Mouse (Mus musculus) inflammation-experienced regulatory T-cells, adult 6 months (primary cell): ENCODE data around the gene Rassf10. TPM values are rescaled to one million over a fixed set of nuclear protein-coding genes. Genes with fewer than 3 reads are reported as not detected.
A peak's percentile ranks its signal among the peaks of the same experiment; 100 is the strongest.
"Not testable (repeated sequence)": the region's sequence is repeated elsewhere in the genome, so short reads cannot be mapped to it uniquely, and the experiment has no call there.

Experiments used
- ATAC-seq: one replicate; pipeline ENCODE4 v1.8.0; 2017
- polyA plus RNA-seq, 3 experiments: library from polyadenylated mRNA; unstranded; fragments of 100-300 nt; shearing (Covaris generic); gene quantifications; one replicate each; pipeline ENCODE4 v1.2.1; 2017

Gene Rassf10
- not detected for polyA plus RNA-seq

DNA sequence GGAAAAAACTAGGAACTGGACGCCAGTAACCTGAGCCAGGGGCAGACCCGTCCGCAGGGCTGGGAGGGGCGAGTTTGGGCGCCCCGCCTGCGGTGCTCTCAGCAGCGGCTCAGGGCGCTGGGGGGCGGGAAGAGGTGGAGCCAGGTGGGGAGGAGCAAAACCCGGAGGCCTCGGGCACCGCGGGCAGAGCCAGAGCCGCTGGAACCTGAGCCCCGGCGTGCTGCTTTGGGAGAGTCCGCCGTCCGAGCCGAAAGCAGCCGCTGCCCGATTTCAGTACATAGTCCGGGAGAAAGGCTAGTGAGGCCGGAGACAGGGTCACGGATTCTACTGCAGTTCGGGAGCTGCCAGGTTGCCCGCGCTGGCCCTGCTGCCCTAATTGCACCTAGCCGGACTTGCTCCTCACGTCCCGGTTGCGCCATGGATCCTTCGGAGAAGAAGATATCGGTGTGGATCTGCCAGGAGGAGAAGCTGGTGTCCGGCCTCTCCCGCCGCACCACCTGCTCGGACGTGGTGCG is at the start of gene Rassf10:
Gene Rassf10, plus strand, starts transcription at position 186 of the 515 bp plus-strand sequence.
- no peak for ATAC-seq

DNA sequence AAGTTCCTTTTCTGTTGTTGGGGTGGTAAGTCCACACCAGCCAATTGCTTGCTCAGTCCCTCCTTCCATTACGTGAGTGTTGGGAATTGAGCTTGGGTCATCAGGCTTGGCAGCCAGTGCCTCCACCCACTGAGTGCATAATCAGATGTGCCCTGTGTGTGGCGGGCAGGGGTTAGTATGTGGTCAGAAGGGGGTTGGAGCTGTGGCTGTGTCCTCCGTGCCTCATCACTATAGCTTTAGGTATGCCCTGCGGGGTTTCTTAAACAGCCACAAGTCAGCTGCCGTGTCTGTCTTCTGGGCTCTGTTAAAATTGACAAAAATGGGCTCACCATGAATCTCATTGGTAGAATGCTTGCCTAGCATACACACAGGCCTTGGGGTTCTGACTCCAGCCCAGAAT is 46.9 kb upstream of the Rassf10 start:
- ATAC-seq: no peak

DNA sequence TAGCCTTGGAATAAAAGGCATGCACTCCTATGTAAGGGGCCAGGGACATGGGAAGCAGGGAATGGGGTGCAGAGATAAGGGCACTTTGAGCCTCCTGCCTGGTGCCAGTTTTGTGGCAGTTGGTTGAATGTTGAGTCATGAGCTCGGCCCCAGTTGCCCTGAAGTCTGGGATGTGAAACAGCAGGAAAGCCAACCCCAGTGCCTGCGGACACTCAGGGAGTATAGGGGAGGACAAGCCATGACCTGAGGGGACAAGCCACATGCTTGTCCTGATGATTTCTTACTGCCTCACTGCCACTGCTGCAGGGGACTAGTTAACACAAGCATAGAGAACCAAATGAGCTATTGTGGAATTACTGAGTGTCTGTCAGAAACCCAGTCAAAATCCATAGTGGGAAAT is 46.3 kb upstream of the Rassf10 start:
- no peak for ATAC-seq

DNA sequence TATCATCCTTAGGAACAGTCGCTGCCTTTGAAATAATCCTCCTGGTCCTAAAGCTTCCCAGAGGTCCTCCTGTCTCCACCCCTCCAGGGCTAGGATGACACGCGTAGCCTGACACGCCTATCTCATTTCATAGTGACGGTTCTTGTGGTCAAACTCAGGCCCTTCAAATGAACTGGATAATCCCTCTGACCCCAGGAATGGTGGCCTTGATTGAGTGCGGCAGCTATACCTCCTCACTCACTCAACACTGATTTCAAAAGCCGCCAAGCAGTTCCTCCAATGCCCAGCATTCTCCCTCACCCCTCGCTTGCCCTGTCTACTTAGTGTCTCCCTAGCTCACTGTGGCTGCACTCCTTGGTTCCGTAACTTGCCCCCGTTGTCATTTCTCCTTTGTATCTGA is 44.6 kb upstream of the Rassf10 start:
- ATAC-seq: no peak

DNA sequence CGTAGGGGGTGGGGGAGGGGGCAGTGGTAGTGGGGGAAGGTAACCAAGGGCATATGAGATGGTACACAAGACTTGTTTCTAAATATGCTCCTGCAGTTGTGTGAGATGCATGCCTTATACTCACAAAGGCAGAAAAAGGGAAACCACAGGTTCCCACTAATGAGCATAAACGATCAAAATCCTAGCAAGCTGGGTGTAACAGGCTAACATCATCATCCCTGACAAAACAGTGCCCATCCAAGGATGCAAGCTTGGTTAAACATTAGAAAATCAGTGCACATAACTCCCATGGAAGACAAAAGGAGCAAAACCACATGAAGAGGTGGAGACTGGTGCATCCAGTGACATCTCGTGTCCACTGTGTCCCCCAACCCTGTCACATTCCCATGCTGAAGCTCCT is 40.8 kb upstream of the Rassf10 start:
- ATAC-seq: no peak

DNA sequence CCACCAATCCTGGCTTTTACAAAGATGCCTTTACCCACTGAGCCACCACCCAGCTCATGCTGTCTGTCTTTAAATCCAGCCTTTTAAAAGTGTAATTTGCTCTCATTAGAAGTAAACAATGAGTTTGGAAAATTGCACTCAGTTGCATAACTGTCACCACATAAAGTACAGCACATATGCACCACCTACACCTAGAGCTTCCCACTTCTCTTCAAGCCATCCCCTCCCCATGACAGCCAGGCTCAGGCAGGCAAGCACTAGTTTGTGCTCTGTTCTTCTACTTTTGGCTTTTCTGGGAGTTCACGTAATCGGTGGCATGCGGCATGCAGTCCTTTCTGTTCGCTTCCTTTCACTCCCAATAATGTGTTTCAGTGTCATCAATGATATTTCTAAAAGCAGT is 38.2 kb upstream of the Rassf10 start:
- no peak for ATAC-seq

DNA sequence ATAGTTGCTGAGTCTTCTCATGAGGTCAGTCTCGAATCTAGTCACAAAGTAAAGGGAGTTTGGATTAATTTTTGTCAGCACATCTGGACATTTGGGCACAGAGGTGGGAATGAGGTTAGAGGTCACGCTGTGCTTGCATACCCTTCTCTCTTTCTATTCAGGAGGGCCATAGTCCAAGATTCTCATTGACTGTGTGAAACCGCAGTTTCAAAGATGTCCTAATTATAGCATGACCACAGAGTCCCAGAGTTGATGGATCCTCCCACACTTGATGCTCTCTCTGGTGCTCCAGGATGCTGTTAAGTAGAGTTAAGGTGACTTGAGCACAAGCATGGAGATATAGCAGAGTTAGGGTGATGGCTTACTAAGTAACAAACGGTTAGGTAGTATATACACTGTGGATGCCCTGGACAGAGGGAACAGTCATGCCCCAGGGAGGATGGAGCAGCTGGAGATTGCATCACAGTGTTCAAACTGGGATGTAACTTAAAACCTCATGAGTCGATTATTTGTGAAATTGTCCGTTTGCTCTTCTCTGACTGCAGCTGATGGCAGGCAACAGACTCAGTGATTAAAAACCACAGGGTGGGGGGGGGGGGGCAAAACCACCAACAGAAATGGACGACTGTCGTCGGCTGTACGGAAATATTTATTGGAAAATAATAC is 36.0 kb upstream of the Rassf10 start:
- no peak for ATAC-seq

DNA sequence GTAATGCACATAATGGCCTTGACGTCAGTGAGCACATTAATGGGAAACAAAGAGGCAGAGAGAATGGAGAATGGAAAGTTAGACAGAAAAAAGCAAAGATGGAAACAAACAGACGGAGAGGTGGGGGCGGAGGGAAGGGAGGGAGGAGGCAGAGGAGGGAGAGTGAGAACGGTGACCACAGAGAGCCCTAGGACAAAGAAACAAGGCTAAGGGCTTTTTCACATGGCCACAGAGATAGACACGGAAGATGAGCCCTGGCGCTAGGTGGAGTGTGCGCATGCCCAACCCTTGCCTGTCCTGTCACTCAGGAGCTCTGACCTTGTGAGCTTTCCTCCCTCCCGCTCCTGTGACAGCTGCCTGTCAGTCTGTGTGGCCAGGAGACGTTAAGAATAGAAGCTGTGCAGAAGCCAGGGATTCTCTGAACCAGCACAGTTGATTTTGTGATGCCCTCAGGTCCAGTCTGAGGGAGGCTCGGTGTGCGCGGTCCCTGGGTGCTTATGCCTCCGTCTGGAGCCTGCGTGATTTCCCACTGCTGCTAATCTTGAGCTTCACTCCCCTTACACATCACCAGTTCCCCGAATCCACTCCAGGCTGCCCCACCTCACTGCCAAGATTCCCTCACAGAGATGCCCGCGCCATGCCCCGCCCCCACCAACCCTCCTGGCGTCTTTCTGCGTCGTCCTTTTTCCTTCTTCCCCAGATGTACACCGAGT is 35.3 kb upstream of the Rassf10 start:
- ATAC-seq: peak; percentile 64

DNA sequence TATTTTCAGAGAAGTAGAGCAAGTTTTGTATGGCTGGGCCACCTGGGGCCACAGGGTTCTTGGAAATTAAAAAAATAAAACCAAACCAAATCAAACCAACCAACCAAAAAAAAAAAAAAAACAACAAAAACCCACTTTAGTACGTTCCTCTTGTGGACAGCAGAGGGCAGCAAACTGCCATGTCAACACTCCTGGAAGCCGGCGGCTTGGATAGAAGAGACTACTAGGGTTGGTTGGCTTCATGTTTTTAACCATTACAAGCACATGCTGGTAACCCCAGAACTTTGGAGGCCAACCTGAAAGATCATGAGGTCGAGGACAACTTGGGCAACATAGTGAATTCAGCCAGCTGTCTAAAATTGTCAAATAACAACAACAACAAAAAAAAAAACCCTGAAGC is 33.9 kb upstream of the Rassf10 start:
- ATAC-seq: no peak

DNA sequence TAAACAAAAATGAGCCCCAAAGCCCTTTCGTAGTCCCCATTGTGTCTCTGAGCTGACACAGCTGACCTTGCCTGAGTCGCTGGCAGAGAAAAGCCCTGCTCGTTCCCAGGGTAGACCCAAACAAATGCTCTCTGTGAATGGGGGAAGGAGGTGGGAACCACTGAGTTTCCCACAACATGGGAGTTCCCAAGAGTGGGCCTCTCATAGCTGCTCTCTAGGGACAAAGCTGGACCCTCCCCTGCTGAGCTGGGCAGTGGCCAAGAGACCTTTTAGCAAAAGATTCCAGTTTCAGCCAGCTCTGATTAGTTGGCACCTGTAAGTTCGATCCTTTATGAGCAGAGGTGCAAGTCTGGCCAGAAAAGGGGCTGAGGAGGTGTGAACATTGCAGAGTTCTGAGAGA is 31.0 kb upstream of the Rassf10 start:
- ATAC-seq: no peak

DNA sequence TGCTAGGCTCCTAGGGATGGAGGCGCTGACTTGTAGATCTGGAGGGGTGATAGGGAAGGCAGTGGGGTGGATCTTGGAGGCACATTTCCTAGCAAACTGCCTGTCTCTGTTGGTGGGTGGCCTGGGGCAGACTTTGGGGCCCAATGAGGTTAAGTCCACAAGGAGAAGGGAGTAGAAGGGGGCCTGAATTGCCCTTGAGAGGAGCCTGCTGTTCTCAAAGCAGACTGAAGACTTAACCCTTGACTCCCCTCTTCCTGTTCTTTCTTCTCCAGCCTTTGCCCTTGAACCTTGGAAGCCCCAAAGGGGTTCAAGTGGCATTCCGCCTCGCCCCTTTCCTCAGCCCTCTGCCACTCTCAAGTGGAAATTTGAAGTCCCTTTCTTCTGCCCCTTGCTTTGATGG is 30.1 kb upstream of the Rassf10 start:
- no peak for ATAC-seq

DNA sequence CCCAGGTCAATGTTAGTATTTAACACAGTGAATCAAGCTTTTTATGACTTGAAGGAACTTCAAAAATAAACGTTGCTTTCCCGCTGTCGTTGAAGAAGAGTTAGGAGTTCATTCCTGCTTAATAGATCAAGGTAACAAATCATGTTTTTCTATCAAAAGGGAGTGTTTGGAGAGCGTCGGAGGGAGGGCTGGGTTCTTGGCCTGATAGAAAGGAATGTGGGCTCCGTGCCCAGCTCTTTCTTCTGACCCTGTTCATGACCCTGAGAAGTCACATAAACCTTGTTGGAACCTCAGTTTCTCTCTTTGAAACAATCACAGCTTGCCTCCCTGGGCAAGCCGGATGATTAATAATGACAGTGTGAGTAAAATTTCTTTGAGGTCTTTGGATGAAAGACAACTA is 23.1 kb upstream of the Rassf10 start:
- no peak for ATAC-seq

DNA sequence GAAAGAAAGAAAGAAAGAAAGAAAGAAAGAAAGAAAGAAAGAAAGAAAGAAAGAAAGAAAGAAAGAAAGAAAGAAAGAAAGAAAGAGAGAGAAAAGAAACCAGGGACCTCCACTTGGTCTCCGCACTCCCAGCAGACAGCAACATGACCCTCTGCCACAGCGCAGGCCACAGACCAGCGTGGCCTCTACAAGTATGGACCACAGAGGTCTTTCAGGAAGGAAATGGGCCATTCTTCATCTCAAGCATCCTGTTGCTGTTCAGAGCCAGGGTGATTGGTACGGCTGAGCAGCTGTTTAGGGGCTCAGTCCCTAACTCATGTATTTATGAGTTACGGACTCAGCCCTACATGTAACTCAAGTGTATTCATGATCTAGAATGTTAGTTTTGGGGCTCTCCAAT is 17.9 kb upstream of the Rassf10 start:
- not testable (repeated sequence) for ATAC-seq

DNA sequence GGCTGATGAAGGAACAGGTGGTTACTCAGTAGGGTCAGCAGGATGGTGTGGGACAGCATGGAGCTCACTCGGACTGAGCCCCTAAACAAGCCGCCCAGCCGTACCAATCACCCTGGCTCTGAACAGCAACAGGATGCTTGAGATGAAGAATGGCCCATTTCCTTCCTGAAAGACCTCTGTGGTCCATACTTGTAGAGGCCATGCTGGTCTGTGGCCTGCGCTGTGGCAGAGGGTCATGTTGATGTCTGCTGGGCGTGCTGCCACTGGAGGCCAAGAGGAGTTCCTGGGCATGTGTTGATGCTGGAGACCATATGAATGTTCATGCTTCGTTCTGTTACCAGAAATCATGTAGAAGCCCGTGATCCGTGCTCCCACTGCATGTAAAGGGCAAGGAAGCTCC is 16.7 kb upstream of the Rassf10 start:
- ATAC-seq: no peak

DNA sequence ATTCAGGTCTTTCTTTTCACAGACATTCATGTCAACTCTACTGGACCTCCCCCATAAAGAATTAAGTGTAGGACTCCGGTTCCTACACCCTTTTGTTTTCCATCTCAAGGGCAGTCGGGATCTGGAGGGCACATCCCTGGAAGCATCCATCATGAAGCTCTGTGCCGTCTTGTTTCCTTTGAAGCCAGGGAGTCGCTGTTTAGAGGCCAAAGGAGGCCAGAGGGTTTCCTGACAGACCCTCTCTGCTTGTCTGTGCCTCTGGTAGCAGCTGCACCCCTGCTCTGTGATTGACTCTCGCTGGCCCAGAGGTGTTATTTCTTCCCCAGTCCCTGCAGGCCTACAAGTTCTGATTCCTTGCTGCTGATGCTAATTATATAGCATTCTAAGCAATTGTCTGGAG is 14.8 kb upstream of the Rassf10 start:
- ATAC-seq: no peak

DNA sequence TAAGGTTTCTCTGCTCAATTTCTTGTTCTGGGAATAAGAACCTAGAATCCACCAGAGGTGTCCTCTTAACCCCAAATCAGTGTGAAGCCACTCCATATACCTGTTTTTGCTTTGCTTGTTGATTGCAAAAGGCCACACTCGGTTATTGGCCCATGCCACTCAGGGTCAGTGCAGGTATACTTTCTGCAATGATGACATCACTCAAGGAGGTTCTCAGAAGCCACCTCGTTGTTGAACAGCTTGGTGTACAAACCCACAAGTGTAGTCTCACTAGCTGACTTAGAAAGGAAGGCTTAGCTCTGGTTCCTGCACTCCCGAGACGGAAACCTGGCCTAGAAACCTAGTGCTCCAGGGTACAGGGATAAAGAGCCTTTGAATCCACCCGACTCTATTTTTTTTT is 11.2 kb upstream of the Rassf10 start:
- no peak for ATAC-seq

DNA sequence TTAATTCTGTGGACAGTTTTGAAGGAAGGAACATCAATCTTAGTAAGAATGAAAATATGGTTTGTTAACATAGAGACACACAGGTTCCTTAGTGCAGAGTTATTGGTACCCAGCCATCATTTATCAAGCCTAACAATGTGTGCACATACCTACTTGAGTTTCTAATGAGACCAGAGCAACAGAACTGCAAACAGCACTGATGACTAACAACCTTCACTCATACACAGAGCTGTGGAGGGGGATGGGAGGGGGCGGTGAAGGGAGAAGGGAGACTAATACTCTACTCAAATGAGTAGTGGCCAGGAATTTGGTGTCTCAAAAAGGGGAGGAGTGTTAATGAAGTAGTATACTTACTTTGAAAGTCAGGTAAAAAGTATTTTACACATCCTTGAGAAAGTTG is 10.7 kb upstream of the Rassf10 start:
- ATAC-seq: no peak

DNA sequence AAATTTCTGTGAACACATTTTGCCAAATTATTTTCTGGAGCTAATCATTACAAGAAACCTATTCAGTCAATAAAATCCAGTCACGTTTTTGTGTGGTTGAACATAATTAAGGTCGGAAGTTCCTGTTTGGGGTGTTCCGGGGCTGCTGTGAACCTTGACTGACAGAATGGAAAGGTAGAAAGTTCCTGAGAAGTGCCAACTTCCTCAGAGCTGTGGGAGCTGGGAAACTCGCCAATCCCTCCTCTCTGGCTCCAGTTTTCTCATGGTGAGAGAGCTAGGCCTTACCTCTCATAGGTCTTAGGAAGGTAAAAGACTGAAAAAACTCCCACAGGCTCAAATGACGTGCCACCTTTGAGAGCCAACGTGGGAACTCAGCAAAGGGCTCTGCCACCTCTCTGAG is 7.1 kb upstream of the Rassf10 start:
- no peak for ATAC-seq

DNA sequence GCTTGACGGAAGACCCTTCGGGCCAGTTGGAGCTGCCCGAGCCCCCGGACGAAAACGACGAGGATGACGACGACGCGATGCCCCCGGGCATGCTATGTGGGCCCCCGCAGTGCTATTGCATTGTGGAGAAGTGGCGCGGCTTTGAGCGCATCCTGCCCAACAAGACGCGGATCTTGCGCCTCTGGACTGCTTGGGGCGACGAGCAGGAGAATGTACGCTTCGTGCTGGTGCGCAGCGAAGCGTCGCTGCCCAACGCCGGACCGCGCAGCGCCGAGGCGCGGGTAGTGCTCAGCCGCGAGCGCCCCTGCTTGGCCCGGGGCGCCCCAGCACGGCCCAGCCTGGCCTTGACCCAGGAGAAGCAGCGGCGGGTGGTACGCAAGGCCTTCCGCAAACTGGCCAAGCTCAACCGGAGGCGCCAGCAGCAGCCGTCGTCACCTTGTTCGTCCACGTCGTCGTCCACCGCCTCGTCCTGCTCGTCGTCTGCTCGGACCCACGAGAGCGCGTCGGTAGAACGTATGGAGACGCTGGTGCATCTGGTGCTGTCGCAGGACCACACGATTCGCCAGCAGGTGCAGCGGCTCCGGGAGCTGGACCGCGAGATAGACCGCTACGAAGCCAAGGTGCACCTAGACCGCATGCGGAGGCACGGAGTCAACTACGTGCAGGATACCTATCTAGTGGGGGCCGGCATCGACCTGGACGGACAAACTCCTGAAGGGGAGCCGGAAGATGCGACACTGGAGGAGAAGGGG is 765 bp downstream of the Rassf10 start:
- ATAC-seq: no peak

DNA sequence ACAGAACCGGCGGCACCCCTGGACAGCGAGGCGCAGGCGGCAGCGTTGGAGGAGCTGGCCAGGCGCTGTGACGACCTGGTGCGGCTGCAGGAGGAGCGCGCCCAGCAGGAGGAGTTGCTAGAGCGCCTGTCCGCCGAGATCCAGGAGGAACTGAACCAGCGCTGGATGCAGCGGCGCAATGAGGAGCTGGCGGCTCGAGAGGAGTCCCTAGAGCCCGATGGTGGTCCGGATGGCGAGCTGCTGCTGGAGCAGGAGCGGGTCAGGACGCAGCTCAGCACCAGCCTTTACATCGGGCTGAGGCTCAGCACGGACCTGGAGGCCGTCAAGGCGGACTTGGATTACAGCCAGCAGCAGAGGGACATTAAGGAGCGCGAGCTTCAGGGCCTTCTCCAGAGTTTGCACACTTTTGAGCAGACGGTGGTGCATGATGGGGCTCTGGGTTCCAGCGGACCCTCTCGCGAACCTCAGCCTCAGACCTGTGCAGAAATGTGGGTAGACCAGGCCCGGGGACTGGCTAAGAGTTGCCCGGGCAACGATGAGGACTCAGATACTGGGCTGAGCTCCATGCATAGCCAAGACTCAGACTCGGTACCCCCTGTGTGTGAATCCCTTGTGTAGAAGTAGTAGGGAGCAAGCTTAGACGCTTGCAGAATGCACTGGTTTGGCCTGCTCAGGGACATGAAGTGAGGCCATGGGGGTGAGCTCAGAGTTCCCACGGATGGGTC is 1.5 kb downstream of the Rassf10 start:
- ATAC-seq: no peak

DNA sequence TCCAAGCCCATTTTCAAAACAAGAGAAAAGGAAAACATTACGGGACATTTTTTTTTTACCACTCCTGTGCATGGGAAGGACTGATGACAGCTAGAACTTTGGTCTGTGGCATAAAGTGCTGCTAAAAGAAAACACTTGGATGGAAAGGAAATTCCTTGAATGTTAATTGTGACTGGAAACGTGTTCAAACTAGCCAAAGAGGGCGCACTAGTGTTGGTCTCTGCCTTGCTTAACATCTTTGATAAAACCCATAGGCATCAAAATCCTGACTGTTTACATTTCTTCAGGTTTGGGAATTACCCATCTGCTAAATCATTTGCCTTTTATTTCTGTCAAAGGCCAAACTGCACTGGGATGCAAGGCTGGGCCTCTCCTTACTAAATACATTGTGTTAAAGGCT is 2.2 kb downstream of the Rassf10 start:
- ATAC-seq: no peak

DNA sequence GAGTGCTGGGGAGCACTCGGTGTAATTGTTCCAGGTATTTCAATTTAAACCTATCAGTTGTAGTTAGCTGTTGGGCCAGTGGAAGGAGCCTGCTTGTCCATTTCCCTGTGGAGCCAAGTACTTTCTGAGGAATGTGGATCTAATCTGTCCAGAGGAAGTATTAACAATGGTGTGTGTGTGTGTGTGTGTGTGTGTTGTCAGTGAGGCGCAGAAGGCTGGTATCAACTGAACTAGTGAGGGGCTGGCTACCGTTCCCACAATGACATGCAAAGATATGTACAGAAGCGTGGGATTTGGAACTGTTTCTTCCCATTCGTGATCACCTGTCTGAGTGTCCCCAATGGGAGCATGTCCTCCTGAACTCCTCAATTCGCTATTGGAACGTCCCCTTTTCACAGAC is 3.2 kb downstream of the Rassf10 start:
- ATAC-seq: no peak

DNA sequence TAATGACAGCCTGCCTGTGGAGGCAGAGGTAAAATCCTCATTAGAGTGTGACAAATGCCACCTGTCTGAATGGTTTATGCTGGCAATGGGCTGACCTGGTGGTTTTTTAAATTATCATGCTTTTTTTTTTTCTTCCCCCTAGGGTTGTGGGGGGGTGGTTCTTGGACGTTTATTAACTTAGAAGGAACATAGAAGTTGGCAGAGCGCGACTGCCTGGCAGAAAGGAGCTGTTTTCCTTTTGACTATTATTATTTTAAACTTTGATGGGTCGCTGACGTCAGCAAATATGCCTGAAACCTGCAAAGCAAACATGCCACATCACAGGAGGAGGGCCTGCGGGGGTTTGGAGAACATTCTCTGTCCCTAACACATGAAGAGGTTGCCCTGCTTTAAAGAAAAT is 3.9 kb downstream of the Rassf10 start:
- no peak for ATAC-seq
